Comparison of ENCODE assay signal across 18 mouse cellular contexts in the genomic region with DNA sequence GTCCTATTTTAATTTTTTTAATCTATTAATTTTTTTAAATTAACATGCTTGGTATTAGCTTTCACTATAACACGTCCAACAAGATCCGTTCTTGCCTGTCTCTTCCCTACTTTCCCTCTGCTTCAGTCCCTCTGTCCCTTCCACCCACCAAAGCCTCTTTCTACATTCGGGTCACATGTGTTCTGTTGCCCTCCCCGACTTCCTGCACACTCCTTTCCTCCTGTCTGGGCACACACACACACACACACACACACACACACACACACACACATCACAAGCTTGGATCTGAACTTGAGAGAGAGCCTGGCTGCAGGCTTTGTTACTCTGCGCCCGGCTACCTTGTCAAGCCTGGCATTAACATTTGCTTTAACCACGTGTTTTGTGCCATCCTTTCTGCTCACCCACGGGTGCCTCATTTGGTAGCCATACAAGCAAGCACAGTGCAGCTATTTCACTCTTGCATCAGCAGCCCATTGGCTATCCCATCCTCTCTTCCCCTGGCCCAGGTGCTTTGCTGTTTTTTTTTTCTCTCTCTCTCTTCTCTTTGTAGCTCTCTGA.
A peak's percentile ranks its signal among the peaks of the same experiment; 100 is the strongest.
DNase-seq lines count a peak whose midpoint lies in the region; ATAC-seq and TF ChIP-seq lines count a peak whose summit lies in the region.
"Had no signal": no experiment of that assay in that cellular context is flagged by ENCODE, and none has a peak within 500 bp of the region (broad histone marks: within the 10 kb centered on the region; RNA-seq: fewer than 3 reads in every experiment).

No protein-coding gene starts in this region.

- no peaks in the 10 kb centered on the region for H3K36me3 ChIP-seq in midbrain, embryonic 11.5 days (ENCODE audit: control insufficient read depth, insufficient read depth, low read length)
- H3K36me3 ChIP-seq in midbrain, embryonic 10.5 days: no peaks in the 10 kb centered on the region
- H3K36me3 ChIP-seq: neural tube, embryonic 12.5 days had no signal

- no peaks in the 10 kb centered on the region for H3K27me3 ChIP-seq in midbrain, embryonic 11.5 days (ENCODE audit: control insufficient read depth, insufficient read depth, low read length)
- no peaks in the 10 kb centered on the region for H3K27me3 ChIP-seq in midbrain, embryonic 10.5 days (ENCODE audit: low read depth, poor library complexity, severe bottlenecking)
- H3K27me3 ChIP-seq: limb, embryonic 15.5 days; neural tube, embryonic 12.5 days; Patski had no signal

- H3K4me3 ChIP-seq in midbrain, embryonic 11.5 days (ENCODE audit: low read depth, low read length): no peak overlapping the region
- no peak overlapping the region for H3K4me3 ChIP-seq in midbrain, embryonic 10.5 days
- H3K4me3 ChIP-seq in bone marrow, adult 2 months (replicated peaks; ENCODE audit: control insufficient read depth, low read depth, low read length): no peak overlapping the region
- H3K4me3 ChIP-seq: erythroblast, embryonic 14.5 days; layer of hippocampus, adult 2 months; limb, embryonic 15.5 days; neural tube, embryonic 12.5 days had no signal

- H3K9me3 ChIP-seq in midbrain, embryonic 11.5 days (ENCODE audit: control insufficient read depth, low read length): no peaks in the 10 kb centered on the region
- H3K9me3 ChIP-seq in midbrain, embryonic 10.5 days (replicated peaks): no peaks in the 10 kb centered on the region
- H3K9me3 ChIP-seq: limb, embryonic 15.5 days; neural tube, embryonic 12.5 days had no signal

- no peak for TF ChIP-seq CTCF in bone marrow, adult 2 months (IDR thresholded peaks at IDR 0.05; ENCODE audit: control insufficient read depth, insufficient read depth, low read length)

- no peaks in the 10 kb centered on the region for H3K4me1 ChIP-seq in midbrain, embryonic 11.5 days (ENCODE audit: control insufficient read depth, insufficient read depth, low read length)
- no peaks in the 10 kb centered on the region for H3K4me1 ChIP-seq in midbrain, embryonic 10.5 days
- no peaks in the 10 kb centered on the region; the same call in 1 of the 2 replicates for H3K4me1 ChIP-seq in bone marrow, adult 2 months (ENCODE audit: control insufficient read depth, insufficient read depth, low read length)
- H3K4me1 ChIP-seq: limb, embryonic 15.5 days; neural tube, embryonic 12.5 days had no signal

- no peak for TF ChIP-seq POLR2A in bone marrow, adult 2 months (IDR thresholded peaks at IDR 0.05; ENCODE audit: borderline replicate concordance, control insufficient read depth, low read depth, low read length)

- no peak overlapping the region for H3K4me2 ChIP-seq in midbrain, embryonic 11.5 days
- H3K4me2 ChIP-seq: limb, embryonic 15.5 days; neural tube, embryonic 12.5 days had no signal

- WGBS in midbrain, embryonic 11.5 days: 72% methylated on average over 8 of the region's 8 CpGs
- WGBS in midbrain, embryonic 10.5 days: 77% methylated on average over 8 of the region's 8 CpGs
- 29% methylated on average over 8 of the region's 8 CpGs for WGBS in bone marrow, adult 2 months

- no peak overlapping the region for H3K27ac ChIP-seq in midbrain, embryonic 11.5 days (ENCODE audit: low read depth, low read length)
- H3K27ac ChIP-seq in midbrain, embryonic 10.5 days (replicated peaks): no peak overlapping the region
- peak overlapping the region; percentile 18 for H3K27ac ChIP-seq in bone marrow, adult 2 months (ENCODE audit: control insufficient read depth, insufficient read depth, low read depth, low read length, poor library complexity)
- H3K27ac ChIP-seq: layer of hippocampus, adult 2 months; limb, embryonic 15.5 days; macrophage; neural tube, embryonic 12.5 days had no signal

- H3K9ac ChIP-seq in midbrain, embryonic 11.5 days (ENCODE audit: low read length): no peak overlapping the region
- H3K9ac ChIP-seq: limb, embryonic 15.5 days; neural tube, embryonic 12.5 days had no signal

- DNase-seq in midbrain, embryonic 11.5 days (ENCODE audit: low spot score, missing footprints): peak; percentile 75
- DNase-seq in midbrain, embryonic 10.5 days (ENCODE audit: low spot score): no peak
- peak; percentile 47 to 56 for DNase-seq in thymus, postnatal 36 days
- no peak for DNase-seq in layer of hippocampus, adult 8-10 months (ENCODE audit: low spot score in 2 of 2)
- DNase-seq in embryo, embryonic 9.5 days (ENCODE audit: extremely low spot score): no peak
- no peak for DNase-seq in lung, postnatal 14 days
- DNase-seq: cerebellum, adult 2 months; heart, postnatal 4 days; lung, adult 2 months had no signal

- ATAC-seq in midbrain, embryonic 11.5 days (ENCODE audit: low FRiP score): no peak
- peak; percentile 38 for ATAC-seq in megakaryocyte progenitor cell, adult 5-6 weeks (replicated peaks; ENCODE audit: poor library complexity)
- ATAC-seq: midbrain, embryonic 16.5 days; Patski had no signal

Comparison
In these comparisons a context has a peak if more than half of its experiments do, and no peak if none do; other contexts are left out.
1. DNase-seq: peak in midbrain, embryonic 11.5 days (single experiment) and thymus, postnatal 36 days (2 of 2); none in midbrain, embryonic 10.5 days (single experiment), layer of hippocampus, adult 8-10 months (0 of 2), embryo, embryonic 9.5 days (single experiment) and lung, postnatal 14 days (single experiment).